Mouse (Mus musculus): Measurements from ENCODE around the gene Fbxo46. TPM values are rescaled to one million over a fixed set of nuclear protein-coding genes. Genes with fewer than 3 reads are reported as not detected.

The Fbxo46 gene
- total and polyA plus RNA-seq, 2 experiments from 2014 or later, result 7.7 to 23.8 TPM

- no peak for TF ChIP-seq CTCF (IDR thresholded peaks at IDR 0.05; ENCODE audit: low read depth)
- no peak overlapping the region for H3K9ac ChIP-seq (replicated peaks; ENCODE audit: low read length)
- DNase-seq (ENCODE audit: low spot score) (no peak), ATAC-seq (no peak)
- H3K4me3 ChIP-seq (ENCODE audit: low read length), result no peak overlapping the region
- no peak overlapping the region for H3K27ac ChIP-seq
- WGBS, result 83% methylated on average over 5 of the region's 5 CpGs
- no peaks in the 10 kb centered on the region; the same call in 1 of the 2 replicates for H3K4me1 ChIP-seq (ENCODE audit: insufficient read depth, low read length)
- H3K36me3 ChIP-seq (ENCODE audit: insufficient read depth, low read length), result no peaks in the 10 kb centered on the region
- no peaks in the 10 kb centered on the region for H3K27me3 ChIP-seq (ENCODE audit: insufficient read depth, low read length)
- no peak overlapping the region for H3K4me2 ChIP-seq (ENCODE audit: low read depth, low read length)
- H3K9me3 ChIP-seq (ENCODE audit: low read length), result no peaks in the 10 kb centered on the region
These were observed 8.1 kb downstream of the Fbxo46 start for GRCm38 (mm10) chr7:19127744-19128143.

- Histone ChIP-seq H3K27me3 (ENCODE audit: insufficient read depth, low read length) (no peaks in the 10 kb centered on the region), H3K9ac (replicated peaks; ENCODE audit: low read length) (no peak overlapping the region), H3K4me1 (ENCODE audit: insufficient read depth, low read length) (no peaks in the 10 kb centered on the region; the same call in 1 of the 2 replicates), H3K4me2 (ENCODE audit: low read depth, low read length) (no peak overlapping the region), H3K27ac (no peak overlapping the region), H3K9me3 (ENCODE audit: low read length) (no peaks in the 10 kb centered on the region), H3K36me3 (ENCODE audit: insufficient read depth, low read length) (no peaks in the 10 kb centered on the region), H3K4me3 (ENCODE audit: low read length) (no peak overlapping the region)
- TF ChIP-seq CTCF (IDR thresholded peaks at IDR 0.05; ENCODE audit: low read depth), result no peak
- ATAC-seq (no peak), DNase-seq (ENCODE audit: low spot score) (no peak)
- WGBS, result 93% methylated on average over 5 of the region's 5 CpGs
These were observed 9.7 kb downstream of the Fbxo46 start for GRCm38 (mm10) chr7:19129396-19129795.

GRCm38 (mm10) chr7:19130657-19131056 lies 11.0 kb downstream of the Fbxo46 start:
- DNase-seq (ENCODE audit: low spot score) (peak; percentile 41), ATAC-seq (no peak)
- H3K4me1 ChIP-seq (ENCODE audit: insufficient read depth, low read length), result no peaks in the 10 kb centered on the region; the same call in 1 of the 2 replicates
- no peaks in the 10 kb centered on the region for H3K9me3 ChIP-seq (ENCODE audit: low read length)
- TF ChIP-seq CTCF (IDR thresholded peaks at IDR 0.05; ENCODE audit: low read depth), result peak; percentile 30; the same call in 1 of the 2 replicates
- no peaks in the 10 kb centered on the region for H3K27me3 ChIP-seq (ENCODE audit: insufficient read depth, low read length)
- H3K4me2 ChIP-seq (ENCODE audit: low read depth, low read length), result peak overlapping the region; percentile 64
- no peaks in the 10 kb centered on the region for H3K36me3 ChIP-seq (ENCODE audit: insufficient read depth, low read length)
- 28% methylated on average over 4 of the region's 4 CpGs for WGBS
- peak overlapping the region; percentile 86 for H3K27ac ChIP-seq
- peak overlapping the region; percentile 44 for H3K9ac ChIP-seq (replicated peaks; ENCODE audit: low read length)
- H3K4me3 ChIP-seq (ENCODE audit: low read length), result peak overlapping the region; percentile 40

- Histone ChIP-seq H3K27me3 (ENCODE audit: insufficient read depth, low read length) (no peaks in the 10 kb centered on the region), H3K4me1 (ENCODE audit: insufficient read depth, low read length) (no peaks in the 10 kb centered on the region; the same call in 1 of the 2 replicates), H3K9ac (replicated peaks; ENCODE audit: low read length) (peak overlapping the region; percentile 44), H3K4me2 (ENCODE audit: low read depth, low read length) (peak overlapping the region; percentile 64), H3K9me3 (ENCODE audit: low read length) (no peaks in the 10 kb centered on the region), H3K4me3 (ENCODE audit: low read length) (peak overlapping the region; percentile 40), H3K27ac (peak overlapping the region; percentile 86), H3K36me3 (ENCODE audit: insufficient read depth, low read length) (no peaks in the 10 kb centered on the region; the same call in 1 of the 2 replicates)
- DNase-seq (ENCODE audit: low spot score), result peak; percentile 99
- ATAC-seq, result peak; percentile 99
- WGBS, result under 1% methylated on average over 39 of the region's 39 CpGs
- TF ChIP-seq CTCF (IDR thresholded peaks at IDR 0.05; ENCODE audit: low read depth), result peak; percentile 81
These were observed 11.7 kb downstream of the Fbxo46 start for GRCm38 (mm10) chr7:19131324-19131848.

GRCm38 (mm10) chr7:19136168-19136567 lies 16.5 kb downstream of the Fbxo46 start:
- no peaks in the 10 kb centered on the region for H3K9me3 ChIP-seq (ENCODE audit: low read length)
- H3K4me3 ChIP-seq (ENCODE audit: low read length), result no peak overlapping the region
- H3K27me3 ChIP-seq (ENCODE audit: insufficient read depth, low read length), result no peaks in the 10 kb centered on the region
- peaks cover 36% of the 10 kb centered on the region for H3K36me3 ChIP-seq (ENCODE audit: insufficient read depth, low read length)
- H3K9ac ChIP-seq (replicated peaks; ENCODE audit: low read length), result no peak overlapping the region
- H3K27ac ChIP-seq, result no peak overlapping the region
- TF ChIP-seq CTCF (IDR thresholded peaks at IDR 0.05; ENCODE audit: low read depth), result no peak
- no peak overlapping the region for H3K4me2 ChIP-seq (ENCODE audit: low read depth, low read length)
- WGBS, result 93% methylated on average over 13 of the region's 13 CpGs
- no peaks in the 10 kb centered on the region; the same call in 1 of the 2 replicates for H3K4me1 ChIP-seq (ENCODE audit: insufficient read depth, low read length)
- ATAC-seq (no peak), DNase-seq (ENCODE audit: low spot score) (no peak)

GRCm38 (mm10) chr7:19136673-19137334 lies 17.1 kb downstream of the Fbxo46 start:
- DNase-seq (ENCODE audit: low spot score) (no peak), ATAC-seq (no peak)
- Histone ChIP-seq H3K9ac (replicated peaks; ENCODE audit: low read length) (no peak overlapping the region), H3K27me3 (ENCODE audit: insufficient read depth, low read length) (no peaks in the 10 kb centered on the region), H3K9me3 (ENCODE audit: low read length) (no peaks in the 10 kb centered on the region), H3K4me3 (ENCODE audit: low read length) (no peak overlapping the region), H3K4me1 (ENCODE audit: insufficient read depth, low read length) (no peaks in the 10 kb centered on the region; the same call in 1 of the 2 replicates), H3K36me3 (ENCODE audit: insufficient read depth, low read length) (peaks cover 36% of the 10 kb centered on the region), H3K27ac (no peak overlapping the region), H3K4me2 (ENCODE audit: low read depth, low read length) (no peak overlapping the region)
- WGBS, result 88% methylated on average over 38 of the region's 38 CpGs
- no peak for TF ChIP-seq CTCF (IDR thresholded peaks at IDR 0.05; ENCODE audit: low read depth)

GRCm38 (mm10) chr7:19137380-19137779 lies 17.7 kb downstream of the Fbxo46 start:
- no peak for ATAC-seq
- Histone ChIP-seq H3K9ac (replicated peaks; ENCODE audit: low read length) (no peak overlapping the region), H3K4me1 (ENCODE audit: insufficient read depth, low read length) (no peaks in the 10 kb centered on the region), H3K36me3 (ENCODE audit: insufficient read depth, low read length) (peaks cover 36% of the 10 kb centered on the region), H3K4me2 (ENCODE audit: low read depth, low read length) (no peak overlapping the region), H3K4me3 (ENCODE audit: low read length) (no peak overlapping the region), H3K27ac (no peak overlapping the region), H3K9me3 (ENCODE audit: low read length) (no peaks in the 10 kb centered on the region), H3K27me3 (ENCODE audit: insufficient read depth, low read length) (no peaks in the 10 kb centered on the region)
- DNase-seq (ENCODE audit: low spot score), result peak; percentile 35
- TF ChIP-seq CTCF (IDR thresholded peaks at IDR 0.05; ENCODE audit: low read depth), result peak; percentile 50; the same call in 1 of the 2 replicates
- WGBS, result 47% methylated on average over 5 of the region's 5 CpGs

Measured in hindbrain, postnatal 0 days (tissue).